Mouse (Mus musculus): ENCODE measurements at regions not wholly inside any gene's neighbourhood (a gene's known extent, or its start where the extent isn't known, plus 50 kb on each side); places are given as distances from the start of the nearest gene placed in this dataset.
A peak's percentile ranks its signal among the peaks of the same experiment; 100 is the strongest.

GRCm38 (mm10) chr10:98779783-98780182 is 134.4 kb upstream of the Atp2b1 start:
- peak; percentile 46 for ATAC-seq (ENCODE audit: extremely low read depth, insufficient number of reproducible peaks, low FRiP score, poor library complexity, severe bottlenecking)
- 0 out of 2 replicates have a peak, but pooled peaks cover 2% of the 10 kb centered on the region for H3K9me3 ChIP-seq (replicated peaks)
- peaks cover 3% of the 10 kb centered on the region; the same call in 1 of the 2 replicates for H3K27me3 ChIP-seq (ENCODE audit: insufficient read depth, low read length)
- H3K4me1 ChIP-seq (ENCODE audit: insufficient read depth, low read depth, low read length): peaks cover 33% of the 10 kb centered on the region
- H3K36me3 ChIP-seq (replicated peaks): no peaks in the 10 kb centered on the region
- H3K4me3 ChIP-seq (ENCODE audit: low read depth, low read length): no peak overlapping the region
- DNase-seq (ENCODE audit: low spot score): no peak
- TF ChIP-seq CTCF (IDR thresholded peaks at IDR 0.05; ENCODE audit: low read depth, low read length): no peak
- TF ChIP-seq TAL1 (conservative IDR thresholded peaks at IDR 0.05; ENCODE audit: low read depth, low read length): no peak
- TF ChIP-seq GATA1 (IDR thresholded peaks at IDR 0.05; ENCODE audit: borderline replicate concordance, low read length): no peak
- TF ChIP-seq POLR2AphosphoS5 (IDR thresholded peaks at IDR 0.05; ENCODE audit: insufficient replicate concordance, low read depth, low read length): no peak
- TF ChIP-seq GATA2 (IDR thresholded peaks at IDR 0.05; ENCODE audit: borderline replicate concordance, low read depth, low read length): no peak

GRCm38 (mm10) chr10:98780938-98781337 is 133.3 kb upstream of the Atp2b1 start:
- Histone ChIP-seq H3K9me3 (replicated peaks) (0 out of 2 replicates have a peak, but pooled peaks cover 2% of the 10 kb centered on the region), H3K4me1 (ENCODE audit: insufficient read depth, low read depth, low read length) (peaks cover 25% of the 10 kb centered on the region), H3K4me3 (ENCODE audit: low read depth, low read length) (no peak overlapping the region), H3K27me3 (ENCODE audit: insufficient read depth, low read length) (peaks cover 3% of the 10 kb centered on the region; the same call in 1 of the 2 replicates), H3K36me3 (replicated peaks) (no peaks in the 10 kb centered on the region)
- ATAC-seq (ENCODE audit: extremely low read depth, insufficient number of reproducible peaks, low FRiP score, poor library complexity, severe bottlenecking) (no peak), DNase-seq (ENCODE audit: low spot score) (no peak)
- no peak for TF ChIP-seq GATA1 (IDR thresholded peaks at IDR 0.05; ENCODE audit: borderline replicate concordance, low read length)
- TF ChIP-seq CTCF (IDR thresholded peaks at IDR 0.05; ENCODE audit: low read depth, low read length): no peak
- TF ChIP-seq POLR2AphosphoS5 (IDR thresholded peaks at IDR 0.05; ENCODE audit: insufficient replicate concordance, low read depth, low read length): no peak
- TF ChIP-seq GATA2 (IDR thresholded peaks at IDR 0.05; ENCODE audit: borderline replicate concordance, low read depth, low read length): no peak
- no peak for TF ChIP-seq TAL1 (conservative IDR thresholded peaks at IDR 0.05; ENCODE audit: low read depth, low read length)

GRCm38 (mm10) chr10:98781888-98782351 is 132.3 kb upstream of the Atp2b1 start:
- Histone ChIP-seq H3K36me3 (replicated peaks) (no peaks in the 10 kb centered on the region), H3K9me3 (replicated peaks) (0 out of 2 replicates have a peak, but pooled peaks cover 2% of the 10 kb centered on the region), H3K27me3 (ENCODE audit: insufficient read depth, low read length) (peaks cover 3% of the 10 kb centered on the region; the same call in 1 of the 2 replicates), H3K4me3 (ENCODE audit: low read depth, low read length) (no peak overlapping the region), H3K4me1 (ENCODE audit: insufficient read depth, low read depth, low read length) (peaks cover 15% of the 10 kb centered on the region)
- ATAC-seq (ENCODE audit: extremely low read depth, insufficient number of reproducible peaks, low FRiP score, poor library complexity, severe bottlenecking): no peak
- TF ChIP-seq TAL1 (conservative IDR thresholded peaks at IDR 0.05; ENCODE audit: low read depth, low read length) (no peak), GATA2 (IDR thresholded peaks at IDR 0.05; ENCODE audit: borderline replicate concordance, low read depth, low read length) (no peak), POLR2AphosphoS5 (IDR thresholded peaks at IDR 0.05; ENCODE audit: insufficient replicate concordance, low read depth, low read length) (no peak), CTCF (IDR thresholded peaks at IDR 0.05; ENCODE audit: low read depth, low read length) (no peak), GATA1 (IDR thresholded peaks at IDR 0.05; ENCODE audit: borderline replicate concordance, low read length) (no peak)
- DNase-seq (ENCODE audit: low spot score): no peak

- H3K4me1 ChIP-seq (ENCODE audit: insufficient read depth, low read depth, low read length): peaks cover 2% of the 10 kb centered on the region; the same call in 1 of the 2 replicates
- H3K4me3 ChIP-seq (ENCODE audit: low read depth, low read length): no peak overlapping the region
- peaks cover 3% of the 10 kb centered on the region; the same call in 1 of the 2 replicates for H3K27me3 ChIP-seq (ENCODE audit: insufficient read depth, low read length)
- ATAC-seq (ENCODE audit: extremely low read depth, insufficient number of reproducible peaks, low FRiP score, poor library complexity, severe bottlenecking): no peak
- H3K36me3 ChIP-seq (replicated peaks): no peaks in the 10 kb centered on the region
- TF ChIP-seq GATA1 (IDR thresholded peaks at IDR 0.05; ENCODE audit: borderline replicate concordance, low read length): no peak
- TF ChIP-seq GATA2 (IDR thresholded peaks at IDR 0.05; ENCODE audit: borderline replicate concordance, low read depth, low read length): no peak
- TF ChIP-seq POLR2AphosphoS5 (IDR thresholded peaks at IDR 0.05; ENCODE audit: insufficient replicate concordance, low read depth, low read length): no peak
- TF ChIP-seq CTCF (IDR thresholded peaks at IDR 0.05; ENCODE audit: low read depth, low read length): no peak
- no peak for TF ChIP-seq TAL1 (conservative IDR thresholded peaks at IDR 0.05; ENCODE audit: low read depth, low read length)
- 0 out of 2 replicates have a peak, but pooled peaks cover 2% of the 10 kb centered on the region for H3K9me3 ChIP-seq (replicated peaks)
- DNase-seq (ENCODE audit: low spot score): no peak
Measured at GRCm38 (mm10) chr10:98785411-98785810, 128.8 kb upstream of the Atp2b1 start.

- TF ChIP-seq GATA2 (IDR thresholded peaks at IDR 0.05; ENCODE audit: borderline replicate concordance, low read depth, low read length) (no peak), CTCF (IDR thresholded peaks at IDR 0.05; ENCODE audit: low read depth, low read length) (no peak), TAL1 (conservative IDR thresholded peaks at IDR 0.05; ENCODE audit: low read depth, low read length) (no peak)
- peaks cover 2% of the 10 kb centered on the region; the same call in 1 of the 2 replicates for H3K4me1 ChIP-seq (ENCODE audit: insufficient read depth, low read depth, low read length)
- no peak for DNase-seq (ENCODE audit: low spot score)
- H3K4me3 ChIP-seq (ENCODE audit: low read depth, low read length): no peak overlapping the region
- no peak for ATAC-seq (ENCODE audit: extremely low read depth, insufficient number of reproducible peaks, low FRiP score, poor library complexity, severe bottlenecking)
- H3K36me3 ChIP-seq (replicated peaks): no peaks in the 10 kb centered on the region
- 0 out of 2 replicates have a peak, but pooled peaks cover 2% of the 10 kb centered on the region for H3K9me3 ChIP-seq (replicated peaks)
- H3K27me3 ChIP-seq (ENCODE audit: insufficient read depth, low read length): peaks cover 3% of the 10 kb centered on the region; the same call in 1 of the 2 replicates
Measured at GRCm38 (mm10) chr10:98786089-98786488, 128.1 kb upstream of the Atp2b1 start.

GRCm38 (mm10) chr10:98789763-98790162 is 124.4 kb upstream of the Atp2b1 start:
- no peaks in the 10 kb centered on the region for H3K27me3 ChIP-seq (ENCODE audit: insufficient read depth, low read length)
- H3K4me1 ChIP-seq (ENCODE audit: insufficient read depth, low read depth, low read length): peaks cover 5% of the 10 kb centered on the region; the same call in 1 of the 2 replicates
- no peak for TF ChIP-seq POLR2AphosphoS5 (IDR thresholded peaks at IDR 0.05; ENCODE audit: insufficient replicate concordance, low read depth, low read length)
- TF ChIP-seq CTCF (IDR thresholded peaks at IDR 0.05; ENCODE audit: low read depth, low read length): no peak
- no peak for TF ChIP-seq TAL1 (conservative IDR thresholded peaks at IDR 0.05; ENCODE audit: low read depth, low read length)
- no peak for TF ChIP-seq GATA1 (IDR thresholded peaks at IDR 0.05; ENCODE audit: borderline replicate concordance, low read length)
- no peak for TF ChIP-seq GATA2 (IDR thresholded peaks at IDR 0.05; ENCODE audit: borderline replicate concordance, low read depth, low read length)
- H3K4me3 ChIP-seq (ENCODE audit: low read depth, low read length): no peak overlapping the region
- no peaks in the 10 kb centered on the region for H3K36me3 ChIP-seq (replicated peaks)
- DNase-seq (ENCODE audit: low spot score): no peak
- H3K9me3 ChIP-seq (replicated peaks): no peaks in the 10 kb centered on the region
- no peak for ATAC-seq (ENCODE audit: extremely low read depth, insufficient number of reproducible peaks, low FRiP score, poor library complexity, severe bottlenecking)
